Mouse (Mus musculus) neutrophil, adult 5-6 weeks (primary cell): ENCODE results near the gene Dad1. TPM values are rescaled to one million over a fixed set of nuclear protein-coding genes. Genes with fewer than 3 reads are reported as not detected.

ENCODE experiments used
- ATAC-seq: fragments of 151-379, 151-347 bp; 2 replicates; pipeline ENCODE4 v1.8.0; 2017; ENCODE audit warnings: mild to moderate bottlenecking, moderate TSS enrichment; ENCODE audit not compliant: insufficient number of reproducible peaks, poor library complexity, low FRiP score, severe bottlenecking; ENCODE audit errors: extremely low read depth
- total RNA-seq: library from RNA; stranded (forward); fragments of 200-1000 nt; gene quantifications from 2 replicates; pipeline ENCODE4 v1.2.3, GENCODE M21; 2017

Dad1 gene
- total RNA-seq, 1 experiment from 2014 or later = 50.7 TPM

GRCm38 (mm10) chr14:54228501-54228900 is 25.4 kb downstream of the Dad1 start:
- no peak for ATAC-seq

GRCm38 (mm10) chr14:54227911-54228451 is 25.9 kb downstream of the Dad1 start:
- ATAC-seq = peak; percentile 39

GRCm38 (mm10) chr14:54226911-54227811 is 26.7 kb downstream of the Dad1 start:
- ATAC-seq = peak; percentile 60

GRCm38 (mm10) chr14:54225725-54226124 is 28.2 kb downstream of the Dad1 start:
- no peak for ATAC-seq

GRCm38 (mm10) chr14:54224484-54225467 is 29.1 kb downstream of the Dad1 start:
- ATAC-seq = no peak

- no peak for ATAC-seq
These were observed 29.9 kb downstream of the Dad1 start for GRCm38 (mm10) chr14:54224064-54224417.

GRCm38 (mm10) chr14:54223315-54224063 is 30.4 kb downstream of the Dad1 start:
- ATAC-seq = no peak

- ATAC-seq = 0 out of 2 replicates have a peak, but pooled peaks have one; percentile 24
These were observed 31.6 kb downstream of the Dad1 start for GRCm38 (mm10) chr14:54222289-54222727.

GRCm38 (mm10) chr14:54221641-54222040 is 32.3 kb downstream of the Dad1 start:
- no peak for ATAC-seq

GRCm38 (mm10) chr14:54220726-54221494 is 33.0 kb downstream of the Dad1 start:
- ATAC-seq = no peak

- no peak for ATAC-seq
These were observed 34.1 kb downstream of the Dad1 start for GRCm38 (mm10) chr14:54219849-54220248.

- no peak for ATAC-seq
These were observed 34.6 kb downstream of the Dad1 start for GRCm38 (mm10) chr14:54219256-54219655.

- no peak for ATAC-seq
These were observed 35.2 kb downstream of the Dad1 start for GRCm38 (mm10) chr14:54218721-54219120.

- ATAC-seq = no peak
These were observed 35.7 kb downstream of the Dad1 start for GRCm38 (mm10) chr14:54218233-54218632.

GRCm38 (mm10) chr14:54216126-54216525 is 37.8 kb downstream of the Dad1 start:
- ATAC-seq = no peak

GRCm38 (mm10) chr14:54214901-54215300 is 39.0 kb downstream of the Dad1 start:
- ATAC-seq = no peak

- no peak for ATAC-seq
These were observed 39.4 kb downstream of the Dad1 start for GRCm38 (mm10) chr14:54214477-54214876.

- no peak for ATAC-seq
These were observed 40.2 kb downstream of the Dad1 start for GRCm38 (mm10) chr14:54213734-54214133.
